Mouse (Mus musculus): ENCODE measurements around the gene Adamts17. TPM values are rescaled to one million over a fixed set of nuclear protein-coding genes. Genes with fewer than 3 reads are reported as not detected.

Adamts17 gene
- polyA plus RNA-seq, 1 experiment from 2014 or later: 12.9 TPM

GRCm38 (mm10) chr7:67009841-67010240 is 170.3 kb downstream of the Adamts17 start:
- H3K27me3 ChIP-seq: no peaks in the 10 kb centered on the region
- ATAC-seq (ENCODE audit: insufficient number of reproducible peaks, insufficient read depth, low FRiP score, low TSS enrichment, low read depth): no peak
- no peaks in the 10 kb centered on the region for H3K4me1 ChIP-seq (replicated peaks)

GRCm38 (mm10) chr7:67012011-67012751 is 172.6 kb downstream of the Adamts17 start:
- Histone ChIP-seq H3K27ac (no peak overlapping the region), H3K4me2 (no peak overlapping the region), H3K9ac (replicated peaks) (no peak overlapping the region), H3K9me3 (no peaks in the 10 kb centered on the region), H3K27me3 (no peaks in the 10 kb centered on the region), H3K36me3 (peaks cover 8% of the 10 kb centered on the region; the same call in 1 of the 2 replicates), H3K4me1 (replicated peaks) (no peaks in the 10 kb centered on the region), H3K4me3 (replicated peaks) (no peak overlapping the region)
- WGBS: 78% methylated on average over 12 of the region's 12 CpGs
- no peak for ATAC-seq (ENCODE audit: insufficient number of reproducible peaks, insufficient read depth, low FRiP score, low TSS enrichment, low read depth)

More at GRCm38 (mm10) chr7:67009841-67010240, 170.3 kb downstream of the Adamts17 start:
- Histone ChIP-seq H3K36me3 (peaks cover 19% of the 10 kb centered on the region; the same call in 1 of the 2 replicates), H3K4me3 (replicated peaks) (no peak overlapping the region), H3K9me3 (no peaks in the 10 kb centered on the region), H3K27ac (no peak overlapping the region), H3K9ac (replicated peaks) (no peak overlapping the region), H3K4me2 (no peak overlapping the region)
- 90% methylated on average over 5 of the region's 5 CpGs for WGBS

GRCm38 (mm10) chr7:67013211-67013895 is 173.8 kb downstream of the Adamts17 start:
- H3K9ac ChIP-seq (replicated peaks): no peak overlapping the region
- H3K4me1 ChIP-seq (replicated peaks): no peaks in the 10 kb centered on the region
- no peak overlapping the region for H3K4me2 ChIP-seq
- H3K4me3 ChIP-seq (replicated peaks): no peak overlapping the region
- H3K27ac ChIP-seq: no peak overlapping the region
- 93% methylated on average over 12 of the region's 12 CpGs for WGBS
- peaks cover 5% of the 10 kb centered on the region; the same call in 1 of the 2 replicates for H3K36me3 ChIP-seq
- no peak for ATAC-seq (ENCODE audit: insufficient number of reproducible peaks, insufficient read depth, low FRiP score, low TSS enrichment, low read depth)
- H3K27me3 ChIP-seq: no peaks in the 10 kb centered on the region
- H3K9me3 ChIP-seq: no peaks in the 10 kb centered on the region

GRCm38 (mm10) chr7:67019937-67020336 is 180.4 kb downstream of the Adamts17 start:
- H3K27ac ChIP-seq: no peak overlapping the region
- no peak for ATAC-seq (ENCODE audit: insufficient number of reproducible peaks, insufficient read depth, low FRiP score, low TSS enrichment, low read depth)
- no peak overlapping the region for H3K4me3 ChIP-seq (replicated peaks)
- H3K9ac ChIP-seq (replicated peaks): no peak overlapping the region
- no peaks in the 10 kb centered on the region for H3K27me3 ChIP-seq
- no peaks in the 10 kb centered on the region; the same call in 1 of the 2 replicates for H3K4me1 ChIP-seq (replicated peaks)
- H3K36me3 ChIP-seq: no peaks in the 10 kb centered on the region
- WGBS: 77% methylated on average over 3 of the region's 3 CpGs
- H3K9me3 ChIP-seq: no peaks in the 10 kb centered on the region
- no peak overlapping the region for H3K4me2 ChIP-seq

- H3K36me3 ChIP-seq: no peaks in the 10 kb centered on the region
- H3K27me3 ChIP-seq: no peaks in the 10 kb centered on the region
- H3K27ac ChIP-seq: peak overlapping the region; percentile 90
- 14% methylated on average over 20 of the region's 20 CpGs for WGBS
- no peak overlapping the region for H3K4me3 ChIP-seq (replicated peaks)
- peak; percentile 76 for ATAC-seq (ENCODE audit: insufficient number of reproducible peaks, insufficient read depth, low FRiP score, low TSS enrichment, low read depth)
- H3K9me3 ChIP-seq: no peaks in the 10 kb centered on the region
- no peak overlapping the region for H3K9ac ChIP-seq (replicated peaks)
- peaks cover 21% of the 10 kb centered on the region for H3K4me1 ChIP-seq (replicated peaks)
- peak overlapping the region; percentile 50 for H3K4me2 ChIP-seq
These were observed 186.9 kb downstream of the Adamts17 start for GRCm38 (mm10) chr7:67026114-67027070.

- no peaks in the 10 kb centered on the region for H3K27me3 ChIP-seq
- H3K9ac ChIP-seq (replicated peaks): no peak overlapping the region
- no peak overlapping the region for H3K4me3 ChIP-seq (replicated peaks)
- H3K9me3 ChIP-seq: no peaks in the 10 kb centered on the region
- H3K27ac ChIP-seq: peak overlapping the region; percentile 90
- peaks cover 21% of the 10 kb centered on the region for H3K4me1 ChIP-seq (replicated peaks)
- 0 out of 2 replicates have a peak overlapping the region, but pooled peaks have one; percentile 50 for H3K4me2 ChIP-seq
- no peaks in the 10 kb centered on the region for H3K36me3 ChIP-seq
- no peak for ATAC-seq (ENCODE audit: insufficient number of reproducible peaks, insufficient read depth, low FRiP score, low TSS enrichment, low read depth)
- 71% methylated on average over 8 of the region's 8 CpGs for WGBS
These were observed 187.7 kb downstream of the Adamts17 start for GRCm38 (mm10) chr7:67027216-67027615.

- no peaks in the 10 kb centered on the region for H3K9me3 ChIP-seq
- H3K4me1 ChIP-seq (replicated peaks): peaks cover 21% of the 10 kb centered on the region
- no peak for ATAC-seq (ENCODE audit: insufficient number of reproducible peaks, insufficient read depth, low FRiP score, low TSS enrichment, low read depth)
- peak overlapping the region; percentile 90; the same call in 1 of the 2 replicates for H3K27ac ChIP-seq
- H3K36me3 ChIP-seq: no peaks in the 10 kb centered on the region
- H3K9ac ChIP-seq (replicated peaks): no peak overlapping the region
- no peak overlapping the region for H3K4me3 ChIP-seq (replicated peaks)
- 93% methylated on average over 5 of the region's 5 CpGs for whole genome bisulfite sequencing
- H3K27me3 ChIP-seq: no peaks in the 10 kb centered on the region
- H3K4me2 ChIP-seq: no peak overlapping the region
These were observed 188.2 kb downstream of the Adamts17 start for GRCm38 (mm10) chr7:67027696-67028095.

- ATAC-seq (ENCODE audit: insufficient number of reproducible peaks, insufficient read depth, low FRiP score, low TSS enrichment, low read depth): no peak
- peaks cover 21% of the 10 kb centered on the region for H3K4me1 ChIP-seq (replicated peaks)
- H3K4me2 ChIP-seq: no peak overlapping the region
- H3K36me3 ChIP-seq: no peaks in the 10 kb centered on the region
- H3K9me3 ChIP-seq: no peaks in the 10 kb centered on the region
- 70% methylated on average over 4 of the region's 4 CpGs for WGBS
- no peak overlapping the region for H3K27ac ChIP-seq
- no peaks in the 10 kb centered on the region for H3K27me3 ChIP-seq
- no peak overlapping the region for H3K9ac ChIP-seq (replicated peaks)
- H3K4me3 ChIP-seq (replicated peaks): no peak overlapping the region
These were observed 189.4 kb downstream of the Adamts17 start for GRCm38 (mm10) chr7:67028902-67029301.

GRCm38 (mm10) chr7:67029481-67029880 is 189.9 kb downstream of the Adamts17 start:
- 94% methylated on average over 14 of the region's 14 CpGs for WGBS
- no peaks in the 10 kb centered on the region for H3K36me3 ChIP-seq
- H3K27ac ChIP-seq: no peak overlapping the region
- no peaks in the 10 kb centered on the region for H3K27me3 ChIP-seq
- H3K4me1 ChIP-seq (replicated peaks): peaks cover 24% of the 10 kb centered on the region
- H3K9me3 ChIP-seq: no peaks in the 10 kb centered on the region
- H3K4me3 ChIP-seq (replicated peaks): no peak overlapping the region
- ATAC-seq (ENCODE audit: insufficient number of reproducible peaks, insufficient read depth, low FRiP score, low TSS enrichment, low read depth): no peak
- H3K9ac ChIP-seq (replicated peaks): no peak overlapping the region
- no peak overlapping the region for H3K4me2 ChIP-seq

GRCm38 (mm10) chr7:67031284-67031683 is 191.7 kb downstream of the Adamts17 start:
- 80% methylated on average over 2 of the region's 2 CpGs for WGBS
- H3K36me3 ChIP-seq: no peaks in the 10 kb centered on the region
- no peak overlapping the region for H3K27ac ChIP-seq
- no peak overlapping the region for H3K4me3 ChIP-seq (replicated peaks)
- H3K4me1 ChIP-seq (replicated peaks): peaks cover 22% of the 10 kb centered on the region
- H3K27me3 ChIP-seq: no peaks in the 10 kb centered on the region
- no peaks in the 10 kb centered on the region for H3K9me3 ChIP-seq
- H3K4me2 ChIP-seq: no peak overlapping the region
- no peak for ATAC-seq (ENCODE audit: insufficient number of reproducible peaks, insufficient read depth, low FRiP score, low TSS enrichment, low read depth)
- no peak overlapping the region for H3K9ac ChIP-seq (replicated peaks)

- no peaks in the 10 kb centered on the region for H3K36me3 ChIP-seq
- no peak overlapping the region for H3K27ac ChIP-seq
- no peak overlapping the region for H3K4me2 ChIP-seq
- no peak for ATAC-seq (ENCODE audit: insufficient number of reproducible peaks, insufficient read depth, low FRiP score, low TSS enrichment, low read depth)
- H3K9me3 ChIP-seq: no peaks in the 10 kb centered on the region
- peaks cover 9% of the 10 kb centered on the region for H3K4me1 ChIP-seq (replicated peaks)
- no peak overlapping the region for H3K4me3 ChIP-seq (replicated peaks)
- H3K9ac ChIP-seq (replicated peaks): no peak overlapping the region
- H3K27me3 ChIP-seq: no peaks in the 10 kb centered on the region
These were observed 193.1 kb downstream of the Adamts17 start for GRCm38 (mm10) chr7:67032616-67033015.

Data from limb, embryonic 12.5 days (tissue).